Mouse (Mus musculus) intestine, embryonic 16.5 days (tissue): Measurements from ENCODE around the gene Lcat. TPM values are rescaled to one million over a fixed set of nuclear protein-coding genes. Genes with fewer than 3 reads are reported as not detected.

Experiments
- ATAC-seq: fragments of 200-750 bp; cut with Nextera tagmentation; 2 replicates; pipeline ENCODE4 v1.8.0; 2017; ENCODE audit warnings: moderate TSS enrichment, moderate library complexity
- H3K27ac ChIP-seq: fragments of 300-500 bp; sonication (generic); 2 replicates; pipeline ENCODE4 v1.5.1; 2014; ENCODE audit warnings: mild to moderate bottlenecking, low read length
- H3K27me3 ChIP-seq: fragments of 300-500 bp; sonication (generic); replicated peaks from 2 replicates; pipeline ENCODE4 v1.6.1; 2014; ENCODE audit warnings: low read length, control low read depth, mixed read lengths; ENCODE audit not compliant: control insufficient read depth, insufficient read depth
- H3K36me3 ChIP-seq: fragments of 300-500 bp; sonication (generic); 2 replicates; pipeline ENCODE4 v1.6.1; 2014; ENCODE audit warnings: low read length, control low read depth; ENCODE audit not compliant: control insufficient read depth, insufficient read depth
- H3K4me1 ChIP-seq: fragments of 300-500 bp; sonication (generic); 2 replicates; pipeline ENCODE4 v1.6.1; 2014; ENCODE audit warnings: low read length, control low read depth, mixed read lengths; ENCODE audit not compliant: control insufficient read depth, insufficient read depth
- H3K4me2 ChIP-seq: fragments of 300-500 bp; sonication (generic); 2 replicates; pipeline ENCODE4 v1.6.1; 2014; ENCODE audit warnings: low read depth, low read length, control low read depth
- H3K4me3 ChIP-seq: fragments of 300-500 bp; sonication (generic); 2 replicates; pipeline ENCODE4 v1.5.1; 2014; ENCODE audit warnings: mild to moderate bottlenecking, low read length
- H3K9ac ChIP-seq: fragments of 300-500 bp; sonication (generic); 2 replicates; pipeline ENCODE4 v1.6.1; 2014; ENCODE audit warnings: low read depth, low read length
- H3K9me3 ChIP-seq: fragments of 300-500 bp; sonication (generic); 2 replicates; pipeline ENCODE4 v1.6.1; 2016; ENCODE audit warnings: low read length, control low read depth; ENCODE audit not compliant: control insufficient read depth
- WGBS: fragments of 180-500 bp; shearing (Covaris S2); extraction: QIAGEN DNeasy Blood & Tissue Kit; methylation state at CpG from one replicate; pipeline ENCODE4 v1.1.7; 2014; 5-methylcytosine and 5-hydroxymethylcytosine counted together
- polyA plus RNA-seq: library from polyadenylated mRNA; unstranded; fragments of >200 nt; fragmentation: Nextera tagmentation; extraction: Ambion mirVana; gene quantifications from 2 replicates; pipeline ENCODE4 v1.2.1, GENCODE M21; 2015

Gene Lcat
- polyA plus RNA-seq, 1 experiment from 2014 or later, result 2.8 TPM

GRCm38 (mm10) chr8:105936866-105937475, 6.2 kb downstream of the Lcat start:
- WGBS, result under 1% methylated on average over 30 of the region's 30 CpGs
- peak overlapping the region; percentile 85 for H3K27ac ChIP-seq
- peak overlapping the region; percentile 89 for H3K4me3 ChIP-seq
- peaks cover 16% of the 10 kb centered on the region for H3K4me1 ChIP-seq
- H3K9ac ChIP-seq, result peak overlapping the region; percentile 87
- H3K9me3 ChIP-seq, result no peaks in the 10 kb centered on the region
- H3K4me2 ChIP-seq, result peak overlapping the region; percentile 80
- no peaks in the 10 kb centered on the region for H3K27me3 ChIP-seq
- ATAC-seq, result peak; percentile 90
- 0 out of 2 replicates have a peak, but pooled peaks cover 8% of the 10 kb centered on the region for H3K36me3 ChIP-seq

DNA sequence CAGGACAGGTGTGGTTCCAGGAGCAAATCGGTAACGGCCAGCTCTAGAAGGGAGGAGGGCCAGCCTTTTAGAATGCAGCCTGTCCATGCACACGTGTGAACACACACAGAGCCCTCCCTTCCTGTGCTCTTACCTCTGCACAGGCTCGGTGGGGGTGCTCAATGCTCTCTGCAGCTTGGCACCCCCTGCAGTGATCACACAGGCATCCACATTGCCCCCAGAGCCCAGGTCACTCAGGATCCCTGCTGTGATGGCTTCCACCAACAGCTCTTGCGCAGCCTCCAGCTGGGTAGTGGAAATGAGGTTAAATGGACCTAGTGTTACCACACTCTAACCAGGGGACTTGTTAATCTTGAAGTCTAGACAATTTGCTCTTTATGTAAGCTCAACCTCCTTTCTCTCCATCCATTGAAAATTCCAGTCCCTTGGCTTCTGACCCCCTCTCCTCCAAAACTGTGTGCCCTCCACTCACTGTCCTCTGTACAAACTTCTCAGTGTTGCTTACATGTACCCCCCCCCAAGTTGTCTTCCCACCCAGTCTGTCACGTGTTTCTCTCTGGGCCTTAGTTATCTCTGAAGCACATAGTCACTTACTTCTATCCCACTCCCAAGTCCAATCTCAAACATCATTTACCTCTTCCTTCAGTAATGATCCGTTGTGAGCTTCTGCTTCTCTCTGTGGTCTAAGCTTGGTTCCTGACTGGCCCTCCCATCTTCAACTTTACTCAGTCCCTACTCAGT, 7.1 kb downstream of the Lcat start:
- H3K4me3 ChIP-seq, result peak overlapping the region; percentile 89
- H3K9me3 ChIP-seq, result no peaks in the 10 kb centered on the region
- H3K4me1 ChIP-seq, result peaks cover 16% of the 10 kb centered on the region
- peak overlapping the region; percentile 48; the same call in 1 of the 2 replicates for H3K27ac ChIP-seq
- ATAC-seq, result no peak
- no peaks in the 10 kb centered on the region for H3K27me3 ChIP-seq
- H3K9ac ChIP-seq, result peak overlapping the region; percentile 87
- H3K36me3 ChIP-seq, result 0 out of 2 replicates have a peak, but pooled peaks cover 8% of the 10 kb centered on the region
- WGBS, result 30% methylated on average over 7 of the region's 7 CpGs
- H3K4me2 ChIP-seq, result peak overlapping the region; percentile 80

DNA sequence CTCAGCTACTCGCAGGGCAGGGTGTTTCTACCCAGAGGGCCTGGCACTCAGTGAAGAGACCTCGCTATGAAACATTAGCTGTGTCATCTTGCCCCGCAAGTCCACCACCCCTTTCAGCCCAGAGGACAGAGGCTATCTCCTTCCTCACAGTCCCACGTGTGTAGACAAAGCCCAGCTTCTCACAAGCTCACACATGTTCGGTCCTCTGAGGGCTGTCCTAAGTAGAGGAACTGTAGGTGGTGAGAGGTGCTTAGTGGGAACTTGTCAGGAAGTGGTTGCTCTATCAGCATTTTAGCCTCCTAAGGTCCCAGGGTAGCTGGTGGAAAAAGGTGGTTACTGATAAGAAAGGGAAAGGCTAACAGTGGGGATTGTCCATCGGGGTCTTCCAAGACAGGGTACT, 8.1 kb downstream of the Lcat start:
- H3K9ac ChIP-seq, result no peak overlapping the region
- no peak for ATAC-seq
- 79% methylated on average over 6 of the region's 6 CpGs for WGBS

GRCm38 (mm10) chr8:105933762-105934161, 9.4 kb downstream of the Lcat start, which contains the start of gene Ctrl:
TSS of gene Ctrl (minus strand) at chr8:105933862.
- Histone ChIP-seq H3K36me3 (0 out of 2 replicates have a peak, but pooled peaks cover 8% of the 10 kb centered on the region), H3K27me3 (no peaks in the 10 kb centered on the region), H3K9me3 (no peaks in the 10 kb centered on the region), H3K4me2 (no peak within 1 kb of the TSS), H3K9ac (no peak within 1 kb of the TSS), H3K4me3 (no peak within 1 kb of the TSS), H3K4me1 (peaks cover 16% of the 10 kb centered on the region), H3K27ac (no peak within 1 kb of the TSS)
- WGBS, result 92% methylated on average over 2 of the region's 2 CpGs
- ATAC-seq, result no peak

More for the DNA sequence above, 8.1 kb downstream of the Lcat start:
- Histone ChIP-seq H3K4me1 (peaks cover 16% of the 10 kb centered on the region), H3K36me3 (0 out of 2 replicates have a peak, but pooled peaks cover 8% of the 10 kb centered on the region), H3K4me3 (no peak overlapping the region), H3K27me3 (no peaks in the 10 kb centered on the region), H3K4me2 (no peak overlapping the region), H3K27ac (no peak overlapping the region), H3K9me3 (no peaks in the 10 kb centered on the region)

GRCm38 (mm10) chr8:105932525-105932924, 10.7 kb downstream of the Lcat start:
- peaks cover 8% of the 10 kb centered on the region for H3K4me1 ChIP-seq
- H3K36me3 ChIP-seq, result 0 out of 2 replicates have a peak, but pooled peaks cover 8% of the 10 kb centered on the region
- 89% methylated on average over 11 of the region's 11 CpGs for WGBS
- H3K27ac ChIP-seq, result no peak overlapping the region
- no peaks in the 10 kb centered on the region for H3K27me3 ChIP-seq
- no peak for ATAC-seq
- H3K9ac ChIP-seq, result no peak overlapping the region
- no peak overlapping the region for H3K4me3 ChIP-seq
- no peak overlapping the region for H3K4me2 ChIP-seq
- no peaks in the 10 kb centered on the region for H3K9me3 ChIP-seq

DNA sequence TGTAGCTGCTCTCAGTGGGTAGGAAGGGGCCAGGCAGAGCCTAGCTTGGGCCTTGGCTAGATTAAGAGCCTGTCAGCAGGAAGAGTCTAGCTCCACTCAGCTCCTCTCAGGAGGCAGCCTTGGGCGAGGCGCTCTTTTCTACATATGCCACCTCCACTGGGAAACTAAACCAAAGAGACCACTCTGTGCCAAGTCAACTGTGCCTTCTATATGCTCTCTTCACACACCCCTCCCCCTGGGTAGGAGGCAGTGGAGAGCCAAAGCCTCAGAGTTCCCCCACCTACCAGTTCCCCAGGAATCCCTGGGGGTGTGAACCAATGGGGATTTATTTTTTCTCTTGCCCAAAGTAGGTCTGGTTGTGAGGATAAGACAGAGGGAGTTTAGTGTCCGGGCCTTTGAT, 11.9 kb downstream of the Lcat start:
- no peak overlapping the region for H3K9ac ChIP-seq
- WGBS, result 95% methylated on average over 3 of the region's 3 CpGs
- H3K4me1 ChIP-seq, result peaks cover 3% of the 10 kb centered on the region
- no peak overlapping the region for H3K27ac ChIP-seq
- ATAC-seq, result no peak
- no peak overlapping the region for H3K4me2 ChIP-seq
- no peaks in the 10 kb centered on the region for H3K27me3 ChIP-seq
- H3K9me3 ChIP-seq, result no peaks in the 10 kb centered on the region
- no peak overlapping the region for H3K4me3 ChIP-seq
- 0 out of 2 replicates have a peak, but pooled peaks cover 8% of the 10 kb centered on the region for H3K36me3 ChIP-seq

DNA sequence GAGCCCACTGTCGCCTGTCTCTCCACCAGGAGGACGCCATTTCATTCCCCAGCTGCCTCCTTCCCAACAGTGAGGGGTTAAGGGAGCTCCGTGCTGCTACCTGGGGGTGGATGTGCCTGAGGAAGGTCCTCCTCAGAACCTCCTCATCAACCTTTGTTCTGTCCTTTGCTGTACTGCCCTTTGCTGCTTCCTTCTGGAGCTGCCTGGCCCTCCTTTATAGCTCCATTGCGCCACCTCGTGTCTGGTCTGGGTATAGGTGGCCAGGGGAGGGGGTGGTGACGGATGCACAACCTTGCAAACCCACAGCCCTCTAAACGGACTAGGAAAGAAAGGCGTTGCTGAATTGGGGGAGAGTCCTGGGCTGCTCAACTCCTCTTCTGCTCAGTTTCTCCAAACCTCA, 12.6 kb downstream of the Lcat start:
- no peaks in the 10 kb centered on the region for H3K4me1 ChIP-seq
- H3K4me3 ChIP-seq, result no peak overlapping the region
- H3K9me3 ChIP-seq, result no peaks in the 10 kb centered on the region
- peak overlapping the region; percentile 38 for H3K9ac ChIP-seq
- ATAC-seq, result peak; percentile 44
- H3K27me3 ChIP-seq, result no peaks in the 10 kb centered on the region
- H3K27ac ChIP-seq, result no peak overlapping the region
- 25% methylated on average over 8 of the region's 8 CpGs for WGBS
- no peak overlapping the region for H3K4me2 ChIP-seq
- 0 out of 2 replicates have a peak, but pooled peaks cover 5% of the 10 kb centered on the region for H3K36me3 ChIP-seq

- Histone ChIP-seq H3K27ac (no peak overlapping the region), H3K36me3 (no peaks in the 10 kb centered on the region), H3K4me1 (no peaks in the 10 kb centered on the region), H3K4me2 (no peak overlapping the region), H3K4me3 (no peak overlapping the region), H3K9ac (no peak overlapping the region), H3K27me3 (no peaks in the 10 kb centered on the region), H3K9me3 (no peaks in the 10 kb centered on the region)
- no peak for ATAC-seq
- WGBS, result 68% methylated on average over 3 of the region's 3 CpGs
Measured at GRCm38 (mm10) chr8:105925123-105925522, 18.1 kb downstream of the Lcat start.

- H3K27ac ChIP-seq, result no peak overlapping the region
- H3K4me1 ChIP-seq, result no peaks in the 10 kb centered on the region
- H3K9me3 ChIP-seq, result no peaks in the 10 kb centered on the region
- ATAC-seq, result no peak
- no peak overlapping the region for H3K4me2 ChIP-seq
- peaks cover 5% of the 10 kb centered on the region; the same call in 1 of the 2 replicates for H3K36me3 ChIP-seq
- 90% methylated on average over 3 of the region's 3 CpGs for WGBS
- no peak overlapping the region for H3K9ac ChIP-seq
- no peaks in the 10 kb centered on the region for H3K27me3 ChIP-seq
- H3K4me3 ChIP-seq, result no peak overlapping the region
Measured at GRCm38 (mm10) chr8:105919390-105919789, 23.8 kb downstream of the Lcat start.
